In genomic region chr17:79977154-79977571, GRCm38 (mm10) we compare ENCODE assay signal across 12 mouse cellular contexts.
DNase-seq lines count a peak whose midpoint lies in the region; ATAC-seq and TF ChIP-seq lines count a peak whose summit lies in the region.
"Had no signal": no experiment of that assay in that cellular context is flagged by ENCODE, and none has a peak within 500 bp of the region (broad histone marks: within the 10 kb centered on the region; RNA-seq: fewer than 3 reads in every experiment).

No protein-coding gene starts in this region.

- no peaks in the 10 kb centered on the region for H3K9me3 ChIP-seq in MEL (replicated peaks; ENCODE audit: insufficient read depth, low read length)
- no peaks in the 10 kb centered on the region for H3K9me3 ChIP-seq in limb, embryonic 11.5 days (ENCODE audit: control insufficient read depth, low read length)
- H3K9me3 ChIP-seq in heart, embryonic 10.5 days: no peaks in the 10 kb centered on the region
- H3K9me3 ChIP-seq: heart, embryonic 15.5 days had no signal

- no peaks in the 10 kb centered on the region for H3K79me2 ChIP-seq in C2C12 (ENCODE audit: control insufficient read depth, insufficient read depth)
- no peaks in the 10 kb centered on the region for H3K79me2 ChIP-seq in MEL (ENCODE audit: control insufficient read depth, insufficient read depth, low read length, poor library complexity)

- H3K79me3 ChIP-seq in C2C12 (ENCODE audit: low read depth): no peaks in the 10 kb centered on the region

- H3K4me2 ChIP-seq in limb, embryonic 11.5 days (ENCODE audit: low read depth, severe bottlenecking): no peak overlapping the region

- TF ChIP-seq EP300 in MEL (IDR thresholded peaks at IDR 0.05; ENCODE audit: low read depth in 1 of 2, low read length in 2 of 2): peak in 1 of 2 experiments; percentile 42; a peak in 3 of 4 replicates

- TF ChIP-seq CTCF in C2C12 (IDR thresholded peaks at IDR 0.05; ENCODE audit: control insufficient read depth, insufficient read depth, insufficient read length) (no peak), MEL (IDR thresholded peaks at IDR 0.05 in 2 of 3, conservative IDR thresholded peaks at IDR 0.05 in 1 of 3; ENCODE audit: control insufficient read depth in 1 of 3, insufficient read depth in 1 of 3, low read depth in 2 of 3, low read length in 3 of 3, poor library complexity in 1 of 3, severe bottlenecking in 1 of 3) (no peak)

- H3K4me1 ChIP-seq in MEL (ENCODE audit: control insufficient read depth in 1 of 2, insufficient read depth in 2 of 2, low read length in 2 of 2): peaks cover 25 to 50% of the 10 kb centered on the region in 2 experiments
- H3K4me1 ChIP-seq in limb, embryonic 11.5 days (ENCODE audit: control insufficient read depth, insufficient read depth, low read length): peaks cover 35% of the 10 kb centered on the region
- H3K4me1 ChIP-seq in heart, embryonic 10.5 days: peaks cover 18% of the 10 kb centered on the region

- DNase-seq in layer of hippocampus, adult 11-12 months (ENCODE audit: low spot score): peak; percentile 38
- no peak for DNase-seq in layer of hippocampus, postnatal 36 days
- DNase-seq in MEL (ENCODE audit: low read depth, low spot score): peak; percentile 82
- peak; percentile 49 for DNase-seq in limb, embryonic 11.5 days (ENCODE audit: low spot score)
- DNase-seq in testis, postnatal 14 days (ENCODE audit: low spot score): no peak
- DNase-seq in heart, embryonic 10.5 days (ENCODE audit: low spot score): no peak
- DNase-seq: cerebellum, postnatal 25 days; kidney, postnatal 25 days; right cerebral cortex, postnatal 14 days had no signal

- no peak for TF ChIP-seq RAD21 in MEL (IDR thresholded peaks at IDR 0.05; ENCODE audit: low read depth, low read length)

- no peak for TF ChIP-seq POLR2A in MEL (IDR thresholded peaks at IDR 0.05; ENCODE audit: control insufficient read depth in 1 of 2, insufficient read depth in 1 of 2, low read depth in 1 of 2, low read length in 2 of 2, poor library complexity in 1 of 2)

- no peak for ATAC-seq in limb, embryonic 11.5 days (ENCODE audit: insufficient number of reproducible peaks, low FRiP score, low TSS enrichment, low read depth)
- ATAC-seq: activated CD4-positive, CD25-positive, alpha-beta regulatory T cell, adult 4 months had no signal

- H3K36me3 ChIP-seq in C2C12 (ENCODE audit: control insufficient read depth, insufficient read depth) (no peaks in the 10 kb centered on the region), MEL (ENCODE audit: control insufficient read depth in 1 of 2, insufficient read depth in 2 of 2, low read length in 2 of 2) (peaks cover 0 to 17% of the 10 kb centered on the region in 2 experiments; a peak in 2 of 4 replicates)
- H3K36me3 ChIP-seq in limb, embryonic 11.5 days (ENCODE audit: control insufficient read depth, insufficient read depth, low read length): no peaks in the 10 kb centered on the region
- no peaks in the 10 kb centered on the region for H3K36me3 ChIP-seq in heart, embryonic 10.5 days
- H3K36me3 ChIP-seq: heart, embryonic 15.5 days had no signal

- no peak overlapping the region for H3K4me3 ChIP-seq in C2C12 (ENCODE audit: insufficient read depth, poor library complexity, severe bottlenecking)
- peak overlapping the region; percentile 40 to 46 for H3K4me3 ChIP-seq in MEL (ENCODE audit: control insufficient read depth in 1 of 2, insufficient read depth in 1 of 2, low read depth in 2 of 2, low read length in 2 of 2)
- no peak overlapping the region for H3K4me3 ChIP-seq in limb, embryonic 11.5 days (ENCODE audit: low read depth, low read length)
- H3K4me3 ChIP-seq in heart, embryonic 10.5 days: no peak overlapping the region
- H3K4me3 ChIP-seq: heart, embryonic 15.5 days had no signal

- H3ac ChIP-seq in C2C12 (ENCODE audit: control insufficient read depth, insufficient read length, low read depth): no peak overlapping the region

- 27% methylated on average over 3 of the region's 3 CpGs for WGBS in limb, embryonic 11.5 days
- WGBS in heart, embryonic 10.5 days: 77% methylated on average over 3 of the region's 3 CpGs

- H3K27me3 ChIP-seq in C2C12 (ENCODE audit: control insufficient read depth, insufficient read depth, insufficient read length): no peaks in the 10 kb centered on the region
- H3K27me3 ChIP-seq in MEL (ENCODE audit: control insufficient read depth in 1 of 2, insufficient read depth in 2 of 2, low read length in 2 of 2): no peaks in the 10 kb centered on the region
- no peaks in the 10 kb centered on the region for H3K27me3 ChIP-seq in limb, embryonic 11.5 days (ENCODE audit: control insufficient read depth, insufficient read depth, low read length)
- no peaks in the 10 kb centered on the region for H3K27me3 ChIP-seq in heart, embryonic 10.5 days (ENCODE audit: insufficient read depth, poor library complexity, severe bottlenecking)
- H3K27me3 ChIP-seq: heart, embryonic 15.5 days had no signal

- H3K9ac ChIP-seq in MEL (ENCODE audit: control insufficient read depth, low read depth, low read length, poor library complexity, severe bottlenecking): peak overlapping the region; percentile 1; the same call in 1 of the 2 replicates
- no peak overlapping the region for H3K9ac ChIP-seq in limb, embryonic 11.5 days (ENCODE audit: low read length)
- H3K9ac ChIP-seq: heart, embryonic 15.5 days had no signal

- peak overlapping the region; percentile 66 for H3K27ac ChIP-seq in MEL (ENCODE audit: control insufficient read depth, low read depth, low read length)
- H3K27ac ChIP-seq in limb, embryonic 11.5 days (replicated peaks; ENCODE audit: low read depth, low read length): no peak overlapping the region
- no peak overlapping the region for H3K27ac ChIP-seq in heart, embryonic 10.5 days
- H3K27ac ChIP-seq: heart, embryonic 15.5 days had no signal

TF ChIP-seq in C2C12, 6 proteins besides CTCF, POLR2A, EP300 and RAD21:
- TF ChIP-seq MAX (IDR thresholded peaks at IDR 0.05) (no peak), MYOG (IDR thresholded peaks at IDR 0.05; ENCODE audit: control insufficient read depth, extremely low read depth, insufficient read length) (no peak), USF1 (IDR thresholded peaks at IDR 0.05; ENCODE audit: low read depth) (no peak), CEBPB (IDR thresholded peaks at IDR 0.05; ENCODE audit: low read depth) (no peak), MYOD1 (IDR thresholded peaks at IDR 0.05; ENCODE audit: control insufficient read depth, insufficient read length, low read depth) (peak; percentile 63)

TF ChIP-seq in MEL, 35 proteins besides CTCF, POLR2A, EP300 and RAD21:
- peak; percentile 45; the same call in 1 of the 2 replicates for TF ChIP-seq HCFC1 (IDR thresholded peaks at IDR 0.05; ENCODE audit: low read depth, low read length)
- 0 out of 2 replicates have a peak, but pooled peaks have one; percentile 4 for TF ChIP-seq ZC3H11A (IDR thresholded peaks at IDR 0.05; ENCODE audit: low read depth, low read length)
- TF ChIP-seq RCOR1 (IDR thresholded peaks at IDR 0.05; ENCODE audit: low read depth, low read length): peak; percentile 35; the same call in 1 of the 2 replicates
- TF ChIP-seq MYC (IDR thresholded peaks at IDR 0.05; ENCODE audit: low read depth, low read length): 0 out of 2 replicates have a peak, but pooled peaks have one; percentile 23
- no peak for TF ChIP-seq JUND (IDR thresholded peaks at IDR 0.05; ENCODE audit: low read depth, low read length)
- no peak for TF ChIP-seq NELFE (IDR thresholded peaks at IDR 0.05; ENCODE audit: low read depth, low read length)
- TF ChIP-seq MEF2A (IDR thresholded peaks at IDR 0.05; ENCODE audit: extremely low read depth, insufficient replicate concordance, low read depth, low read length, poor library complexity, severe bottlenecking): no peak
- TF ChIP-seq TCF12 (IDR thresholded peaks at IDR 0.05; ENCODE audit: low read depth, low read length): 0 out of 2 replicates have a peak, but pooled peaks have one; percentile 2
- peak; percentile 33; the same call in 1 of the 2 replicates for TF ChIP-seq ELF1 (IDR thresholded peaks at IDR 0.05; ENCODE audit: low read depth, low read length)
- 0 out of 2 replicates have a peak, but pooled peaks have one; percentile 23 for TF ChIP-seq BHLHE40 (IDR thresholded peaks at IDR 0.05; ENCODE audit: borderline replicate concordance, low read depth, low read length)
- 0 out of 2 replicates have a peak, but pooled peaks have one; percentile 2 for TF ChIP-seq MAX (IDR thresholded peaks at IDR 0.05; ENCODE audit: low read length)
- TF ChIP-seq ZNF384 (IDR thresholded peaks at IDR 0.05; ENCODE audit: low read depth, low read length): peak; percentile 73
- TF ChIP-seq MAZ (IDR thresholded peaks at IDR 0.05; ENCODE audit: low read depth, low read length): no peak
- TF ChIP-seq GATA1 (IDR thresholded peaks at IDR 0.05; ENCODE audit: low read depth, low read length): no peak; the same call in 1 of the 2 replicates
- no peak for TF ChIP-seq MAFK (IDR thresholded peaks at IDR 0.05; ENCODE audit: borderline replicate concordance, low read depth, low read length)
- peak; percentile 68 for TF ChIP-seq ETS1 (IDR thresholded peaks at IDR 0.05; ENCODE audit: low read depth, low read length)
- TF ChIP-seq TBP (IDR thresholded peaks at IDR 0.05; ENCODE audit: low read depth, low read length): 0 out of 2 replicates have a peak, but pooled peaks have one; percentile 50
TF ChIP-seq in MEL: peak in this region for 11.

Comparison
In these comparisons a context has a peak if more than half of its experiments do, and no peak if none do; other contexts are left out.
1. DNase-seq: peak in layer of hippocampus, adult 11-12 months (single experiment), MEL (single experiment) and limb, embryonic 11.5 days (single experiment); none in layer of hippocampus, postnatal 36 days (0 of 2), testis, postnatal 14 days (single experiment) and heart, embryonic 10.5 days (single experiment).
2. H3K4me3 ChIP-seq: peak in MEL (2 of 2); none in C2C12 (single experiment), limb, embryonic 11.5 days (single experiment) and heart, embryonic 10.5 days (single experiment).